Mouse (Mus musculus) midbrain, postnatal 0 days (tissue): ENCODE measurements around the gene Kbtbd12. TPM values are rescaled to one million over a fixed set of nuclear protein-coding genes. Genes with fewer than 3 reads are reported as not detected.

ENCODE experiments used
- ATAC-seq: fragments of 200-750 bp; cut with Nextera tagmentation; 2 replicates; pipeline ENCODE4 v1.8.0; 2017; ENCODE audit warnings: moderate number of reproducible peaks, mild to moderate bottlenecking, moderate TSS enrichment, moderate library complexity; ENCODE audit not compliant: low FRiP score
- DNase-seq: peaks from one replicate; pipeline ENCODE4 v3.0.0-alpha.2; 2015; ENCODE audit warnings: low spot score
- H3K27ac ChIP-seq: fragments of 300-500 bp; sonication (generic); 2 replicates; pipeline ENCODE4 v1.5.1; 2014; ENCODE audit warnings: low read depth, mild to moderate bottlenecking, low read length, mixed read lengths
- H3K27me3 ChIP-seq: fragments of 300-500 bp; sonication (generic); 2 replicates; pipeline ENCODE4 v1.6.1; 2014; ENCODE audit warnings: low read length, control low read depth, mixed read lengths; ENCODE audit not compliant: insufficient read depth
- H3K36me3 ChIP-seq: fragments of 300-500 bp; sonication (generic); 2 replicates; pipeline ENCODE4 v1.6.1; 2014; ENCODE audit warnings: low read length, control low read depth, mixed read lengths; ENCODE audit not compliant: insufficient read depth
- H3K4me1 ChIP-seq: fragments of 300-500 bp; sonication (generic); 2 replicates; pipeline ENCODE4 v1.6.1; 2014; ENCODE audit warnings: mild to moderate bottlenecking, control low read depth, antibody characterized with exemption, low read length, mixed read lengths; ENCODE audit not compliant: insufficient read depth
- H3K4me2 ChIP-seq: fragments of 300-500 bp; sonication (generic); 2 replicates; pipeline ENCODE4 v1.6.1; 2014; ENCODE audit warnings: low read depth, mild to moderate bottlenecking, low read length, mixed read lengths; ENCODE audit not compliant: poor library complexity, severe bottlenecking
- H3K4me3 ChIP-seq: fragments of 300-500 bp; sonication (generic); 2 replicates; pipeline ENCODE4 v1.5.1; 2014; ENCODE audit warnings: low read depth, mild to moderate bottlenecking, low read length, moderate library complexity
- H3K9ac ChIP-seq: fragments of 300-500 bp; sonication (generic); replicated peaks from 2 replicates; pipeline ENCODE4 v1.6.1; 2014; ENCODE audit warnings: mild to moderate bottlenecking, low read length, moderate library complexity, mixed read lengths; ENCODE audit not compliant: poor library complexity, severe bottlenecking
- H3K9me3 ChIP-seq: fragments of 300-500 bp; sonication (generic); 2 replicates; pipeline ENCODE4 v1.6.1; 2016; ENCODE audit warnings: low read length, control low read depth
- CTCF ChIP-seq: IDR thresholded peaks from 2 replicates; pipeline ENCODE4 v1.5.1; 2016; ENCODE audit warnings: antibody characterized with exemption, mild to moderate bottlenecking
- WGBS: fragments of 180-500 bp; shearing (Covaris S2); extraction: QIAGEN DNeasy Blood & Tissue Kit; methylation state at CpG from one replicate; pipeline ENCODE4 v1.1.7; 2014; 5-methylcytosine and 5-hydroxymethylcytosine counted together
- polyA plus RNA-seq: library from polyadenylated mRNA; unstranded; fragments of >200 nt; fragmentation: Nextera tagmentation; extraction: Ambion mirVana; gene quantifications from 2 replicates; pipeline ENCODE4 v1.2.1, GENCODE M21; 2015
- total RNA-seq: library from RNA; depleted of rRNA; stranded (reverse); fragments of >200 nt; gene quantifications from 2 replicates; pipeline ENCODE4 v1.2.3, GENCODE M21; 2014

Gene Kbtbd12
- total and polyA plus RNA-seq, 2 experiments from 2014 or later, result 0.16 to 0.25 TPM

GRCm38 (mm10) chr6:88557548-88557947, 80.2 kb downstream of the Kbtbd12 start:
- no peak overlapping the region for H3K4me2 ChIP-seq
- no peak overlapping the region for H3K27ac ChIP-seq
- ATAC-seq (no peak), DNase-seq (no peak)
- no peak for TF ChIP-seq CTCF
- H3K9me3 ChIP-seq, result no peaks in the 10 kb centered on the region
- 15% methylated on average over 4 of the region's 4 CpGs for WGBS
- no peaks in the 10 kb centered on the region for H3K36me3 ChIP-seq
- no peak overlapping the region for H3K4me3 ChIP-seq
- H3K9ac ChIP-seq, result no peak overlapping the region; the same call in 1 of the 2 replicates
- H3K27me3 ChIP-seq, result 0 out of 2 replicates have a peak, but pooled peaks cover 3% of the 10 kb centered on the region
- H3K4me1 ChIP-seq, result no peaks in the 10 kb centered on the region

GRCm38 (mm10) chr6:88549916-88550315, 87.8 kb downstream of the Kbtbd12 start:
- TF ChIP-seq CTCF, result no peak
- Histone ChIP-seq H3K27ac (no peak overlapping the region), H3K27me3 (0 out of 2 replicates have a peak, but pooled peaks cover 3% of the 10 kb centered on the region), H3K4me3 (no peak overlapping the region), H3K9ac (no peak overlapping the region), H3K4me1 (no peaks in the 10 kb centered on the region; the same call in 1 of the 2 replicates), H3K4me2 (no peak overlapping the region), H3K36me3 (no peaks in the 10 kb centered on the region), H3K9me3 (no peaks in the 10 kb centered on the region)
- DNase-seq (no peak), ATAC-seq (no peak)
- WGBS, result 78% methylated on average over 2 of the region's 2 CpGs

DNA sequence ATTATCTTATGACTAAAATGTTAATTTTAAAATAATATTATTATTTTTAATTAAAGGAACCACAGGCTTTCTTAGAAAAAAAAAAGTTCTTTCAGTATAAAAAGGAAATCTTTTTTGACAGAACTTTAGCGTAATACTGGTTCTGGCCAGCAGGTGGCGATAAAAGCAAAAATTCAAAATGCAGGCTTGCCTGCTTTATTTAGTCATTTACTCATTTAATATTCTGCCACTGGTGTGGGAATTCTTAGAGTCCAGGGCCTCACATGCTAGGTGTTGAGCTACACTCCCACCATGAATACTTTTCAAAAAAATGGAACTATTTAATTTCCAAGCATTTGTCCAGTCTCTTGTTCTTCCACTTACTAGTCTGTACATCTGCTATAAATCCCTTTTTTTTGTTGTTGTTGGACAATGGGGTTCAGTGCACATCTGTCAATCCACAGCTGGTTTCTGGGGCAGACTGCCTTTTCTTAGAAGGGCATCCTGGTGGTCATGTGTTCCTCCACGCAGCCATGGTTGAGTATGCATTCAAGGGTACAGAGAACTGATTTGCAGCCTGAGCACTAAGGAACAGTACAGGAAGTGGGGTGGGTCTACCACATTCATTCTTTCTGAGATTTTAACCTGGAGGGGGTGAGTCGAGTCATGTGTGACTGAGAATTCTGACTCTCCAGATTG, 88.5 kb downstream of the Kbtbd12 start:
- no peak overlapping the region for H3K27ac ChIP-seq
- H3K4me3 ChIP-seq, result no peak overlapping the region
- TF ChIP-seq CTCF, result peak; percentile 83
- ATAC-seq (0 out of 2 replicates have a peak, but pooled peaks have one; percentile 49), DNase-seq (peak; percentile 65)
- H3K9me3 ChIP-seq, result no peaks in the 10 kb centered on the region
- no peaks in the 10 kb centered on the region for H3K36me3 ChIP-seq
- no peak overlapping the region for H3K9ac ChIP-seq
- H3K27me3 ChIP-seq, result 0 out of 2 replicates have a peak, but pooled peaks cover 3% of the 10 kb centered on the region
- H3K4me1 ChIP-seq, result no peaks in the 10 kb centered on the region; the same call in 1 of the 2 replicates
- WGBS, result 28% methylated on average over 4 of the region's 4 CpGs
- no peak overlapping the region for H3K4me2 ChIP-seq

- H3K4me1 ChIP-seq, result no peaks in the 10 kb centered on the region; the same call in 1 of the 2 replicates
- 0 out of 2 replicates have a peak, but pooled peaks cover 3% of the 10 kb centered on the region for H3K27me3 ChIP-seq
- no peak overlapping the region for H3K4me3 ChIP-seq
- no peaks in the 10 kb centered on the region for H3K9me3 ChIP-seq
- no peaks in the 10 kb centered on the region for H3K36me3 ChIP-seq
- no peak overlapping the region for H3K9ac ChIP-seq
- DNase-seq (no peak), ATAC-seq (no peak)
- no peak overlapping the region for H3K27ac ChIP-seq
- H3K4me2 ChIP-seq, result no peak overlapping the region
- WGBS, result 83% methylated on average over 10 of the region's 10 CpGs
- TF ChIP-seq CTCF, result no peak
These were observed 89.2 kb downstream of the Kbtbd12 start for GRCm38 (mm10) chr6:88548405-88549049.

- Histone ChIP-seq H3K27me3 (0 out of 2 replicates have a peak, but pooled peaks cover 3% of the 10 kb centered on the region), H3K4me3 (no peak overlapping the region), H3K36me3 (no peaks in the 10 kb centered on the region), H3K9ac (no peak overlapping the region), H3K27ac (peak overlapping the region; percentile 38; the same call in 1 of the 2 replicates), H3K4me2 (no peak overlapping the region), H3K9me3 (no peaks in the 10 kb centered on the region), H3K4me1 (no peaks in the 10 kb centered on the region; the same call in 1 of the 2 replicates)
- no peak for DNase-seq
- no peak for TF ChIP-seq CTCF
- ATAC-seq, result no peak
- 13% methylated on average over 10 of the region's 10 CpGs for WGBS
These were observed 92.4 kb downstream of the Kbtbd12 start for GRCm38 (mm10) chr6:88545397-88545790.
